Comparison of ENCODE assay signal across 15 mouse cellular contexts in the genomic region with DNA sequence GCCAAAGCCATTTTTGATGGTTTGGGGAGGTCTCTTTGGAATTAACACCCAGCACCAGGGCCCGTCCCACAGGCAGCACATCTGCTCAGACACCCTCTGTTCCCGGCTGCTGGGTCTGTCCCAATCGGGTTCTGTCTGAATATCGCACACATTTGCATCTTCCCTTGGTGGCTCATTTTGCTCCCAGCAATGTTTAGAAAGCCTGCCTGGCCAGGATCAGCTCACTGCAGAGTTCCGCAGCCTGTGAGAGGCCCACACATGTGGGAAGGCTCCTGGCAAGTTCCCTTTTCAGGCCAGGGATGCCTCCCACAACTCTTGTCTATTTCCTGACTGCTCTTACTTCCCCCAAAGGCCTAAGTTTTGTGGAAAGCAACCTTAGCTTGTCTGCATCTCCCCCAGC. TPM values are rescaled to one million over a fixed set of nuclear protein-coding genes. Genes with fewer than 3 reads are reported as not detected.
A peak's percentile ranks its signal among the peaks of the same experiment; 100 is the strongest.
DNase-seq lines count a peak whose midpoint lies in the region; ATAC-seq and TF ChIP-seq lines count a peak whose summit lies in the region.
"Had no signal": no experiment of that assay in that cellular context is flagged by ENCODE, and none has a peak within 500 bp of the region (broad histone marks: within the 10 kb centered on the region; RNA-seq: fewer than 3 reads in every experiment).

No protein-coding gene starts in this region.

- H3K9ac ChIP-seq in hindbrain, postnatal 0 days (replicated peaks; ENCODE audit: low read length): no peak overlapping the region
- H3K9ac ChIP-seq in hindbrain, embryonic 13.5 days: no peak overlapping the region
- H3K9ac ChIP-seq: forebrain, postnatal 0 days; hindbrain, embryonic 15.5 days had no signal

- DNase-seq in left cerebral cortex, adult 18-20 months (ENCODE audit: low spot score in 2 of 2): peak; percentile 59 to 82
- no peak for DNase-seq in left cerebral cortex, postnatal 10 days (ENCODE audit: extremely low spot score in 1 of 2, low spot score in 2 of 2)
- peak; percentile 67 to 79 for DNase-seq in frontal cortex, adult 2 months (ENCODE audit: extremely low spot score in 1 of 2, low spot score in 1 of 2)
- peak; percentile 18 to 81 for DNase-seq in left cerebral cortex, adult 8-10 months (ENCODE audit: low spot score in 2 of 2)
- peak; percentile 76 for DNase-seq in right cerebral cortex, postnatal 25 days
- no peak for DNase-seq in hindbrain, postnatal 0 days (ENCODE audit: low spot score)
- no peak for DNase-seq in yolk sac, embryonic 10.5 days (ENCODE audit: low spot score)
- DNase-seq: cerebellum, adult 11 months; forebrain, postnatal 0 days; lung, postnatal 10 days; thymus, postnatal 14 days had no signal

- H3K36me3 ChIP-seq in hindbrain, postnatal 0 days (ENCODE audit: insufficient read depth, low read length): no peaks in the 10 kb centered on the region
- no peaks in the 10 kb centered on the region for H3K36me3 ChIP-seq in hindbrain, embryonic 13.5 days
- H3K36me3 ChIP-seq: embryonic facial prominence, embryonic 10.5 days; hindbrain, embryonic 15.5 days had no signal

- intact Hi-C loops in left cerebral cortex, postnatal 10 days (cut with DNase I): no loop called here

- H3K4me3 ChIP-seq in hindbrain, postnatal 0 days (ENCODE audit: low read length): no peak overlapping the region
- H3K4me3 ChIP-seq in hindbrain, embryonic 13.5 days: no peak overlapping the region
- H3K4me3 ChIP-seq: embryonic facial prominence, embryonic 10.5 days; hindbrain, embryonic 15.5 days; myocyte had no signal

- WGBS in hindbrain, postnatal 0 days: 82% methylated on average over 5 of the region's 5 CpGs
- 86% methylated on average over 5 of the region's 5 CpGs for WGBS in hindbrain, embryonic 13.5 days

- ATAC-seq in hindbrain, postnatal 0 days: no peak
- ATAC-seq in hindbrain, embryonic 13.5 days (ENCODE audit: low FRiP score): no peak
- ATAC-seq: forebrain, postnatal 0 days had no signal

- H3K27ac ChIP-seq in hindbrain, postnatal 0 days: no peak overlapping the region
- no peak overlapping the region for H3K27ac ChIP-seq in hindbrain, embryonic 13.5 days
- H3K27ac ChIP-seq: embryonic facial prominence, embryonic 10.5 days; hindbrain, embryonic 15.5 days had no signal

- no peaks in the 10 kb centered on the region for H3K9me3 ChIP-seq in hindbrain, postnatal 0 days (ENCODE audit: low read length)
- no peaks in the 10 kb centered on the region for H3K9me3 ChIP-seq in hindbrain, embryonic 13.5 days
- H3K9me3 ChIP-seq: hindbrain, embryonic 15.5 days had no signal

- no peaks in the 10 kb centered on the region for H3K4me1 ChIP-seq in hindbrain, postnatal 0 days (ENCODE audit: insufficient read depth, low read length)
- H3K4me1 ChIP-seq in hindbrain, embryonic 13.5 days (replicated peaks): no peaks in the 10 kb centered on the region
- H3K4me1 ChIP-seq: embryonic facial prominence, embryonic 10.5 days; hindbrain, embryonic 15.5 days had no signal

- TF ChIP-seq CTCF in hindbrain, postnatal 0 days (IDR thresholded peaks at IDR 0.05; ENCODE audit: low read depth): no peak

- H3K4me2 ChIP-seq in hindbrain, postnatal 0 days (ENCODE audit: low read depth, low read length): no peak overlapping the region
- no peak overlapping the region for H3K4me2 ChIP-seq in hindbrain, embryonic 13.5 days
- H3K4me2 ChIP-seq: hindbrain, embryonic 15.5 days had no signal

- H3K27me3 ChIP-seq in hindbrain, postnatal 0 days (ENCODE audit: insufficient read depth, low read length): no peaks in the 10 kb centered on the region
- H3K27me3 ChIP-seq in hindbrain, embryonic 13.5 days: no peaks in the 10 kb centered on the region
- H3K27me3 ChIP-seq: hindbrain, embryonic 15.5 days had no signal

RNA-seq across cellular contexts. Expression of gene Themis2, which starts 13.4 kb away (rescaled TPM):
- under 1 TPM; 0.95 to 0.98 TPM for total RNA-seq in left cerebral cortex, adult 18-20 months (2021)
- total RNA-seq in left cerebral cortex, postnatal 10 days (2021): under 1 TPM; 0.47 to 0.49 TPM
- 1.1 and 1.2 TPM in 2 replicates for polyA plus RNA-seq in frontal cortex, adult 2 months (2012; rRNA removed)
- total RNA-seq in left cerebral cortex, adult 8-10 months (2022): 1 to 10 TPM in 2 of 4 experiments, under 1 TPM in 2; 0.70 to 2.3 (median 1.5) TPM
- 0.78 and 0.79 TPM in 2 replicates for total RNA-seq in hindbrain, postnatal 0 days (2014; rRNA removed)
- 0.28 and 0.35 TPM in 2 replicates for polyA plus RNA-seq in hindbrain, postnatal 0 days (2015; fragmentation: Nextera tagmentation; extraction: Ambion mirVana)
- polyA plus RNA-seq in hindbrain, embryonic 13.5 days (2015; fragmentation: Nextera tagmentation; extraction: Ambion mirVana): 0.70 and 0.77 TPM in 2 replicates
- polyA plus RNA-seq: myocyte had no signal

RNA-seq across cellular contexts. Expression of gene Ppp1r8, which starts 33.3 kb away (rescaled TPM):
- total RNA-seq in left cerebral cortex, adult 18-20 months (2021): 10 to 100 TPM; 40.5 to 44.5 TPM
- total RNA-seq in left cerebral cortex, postnatal 10 days (2021): 10 to 100 TPM; 44.9 to 45.0 TPM
- polyA plus RNA-seq in frontal cortex, adult 2 months (2012; rRNA removed): 59.8 and 62.1 TPM in 2 replicates
- total RNA-seq in left cerebral cortex, adult 8-10 months (2022): 10 to 100 TPM; 37.8 to 43.7 (median 42.0) TPM
- 47.3 and 55.8 TPM in 2 replicates for total RNA-seq in hindbrain, postnatal 0 days (2014; rRNA removed)
- 41.5 and 42.8 TPM in 2 replicates for polyA plus RNA-seq in hindbrain, postnatal 0 days (2015; fragmentation: Nextera tagmentation; extraction: Ambion mirVana)
- polyA plus RNA-seq in hindbrain, embryonic 13.5 days (2015; fragmentation: Nextera tagmentation; extraction: Ambion mirVana): 48.5 and 50.9 TPM in 2 replicates

RNA-seq across cellular contexts. Expression of gene Rpa2, which starts 41.5 kb away (rescaled TPM):
- total RNA-seq in left cerebral cortex, adult 18-20 months (2021): 10 to 100 TPM; 15.4 to 16.5 TPM
- total RNA-seq in left cerebral cortex, postnatal 10 days (2021): 10 to 100 TPM; 13.9 to 15.5 TPM
- 13.2 and 16.6 TPM in 2 replicates for polyA plus RNA-seq in frontal cortex, adult 2 months (2012; rRNA removed)
- total RNA-seq in left cerebral cortex, adult 8-10 months (2022): 10 to 100 TPM; 14.5 to 18.1 (median 15.5) TPM
- 30.9 and 31.9 TPM in 2 replicates for total RNA-seq in hindbrain, postnatal 0 days (2014; rRNA removed)
- polyA plus RNA-seq in hindbrain, postnatal 0 days (2015; fragmentation: Nextera tagmentation; extraction: Ambion mirVana): 37.5 and 42.4 TPM in 2 replicates
- polyA plus RNA-seq in hindbrain, embryonic 13.5 days (2015; fragmentation: Nextera tagmentation; extraction: Ambion mirVana): 41.2 and 41.8 TPM in 2 replicates

RNA-seq across cellular contexts. Expression of gene Smpdl3b, which starts 52.6 kb away (rescaled TPM):
- 1 to 10 TPM; 5.8 to 6.1 TPM for total RNA-seq in left cerebral cortex, adult 18-20 months (2021)
- total RNA-seq in left cerebral cortex, postnatal 10 days (2021): 1 to 10 TPM; 2.0 to 2.2 TPM
- polyA plus RNA-seq in frontal cortex, adult 2 months (2012; rRNA removed): 2.2 and 3.1 TPM in 2 replicates
- 1 to 10 TPM; 4.6 to 6.9 (median 6.2) TPM for total RNA-seq in left cerebral cortex, adult 8-10 months (2022)
- total RNA-seq in hindbrain, postnatal 0 days (2014; rRNA removed): 0.47 and 1.0 TPM in 2 replicates
- 0.98 and 1.4 TPM in 2 replicates for polyA plus RNA-seq in hindbrain, postnatal 0 days (2015; fragmentation: Nextera tagmentation; extraction: Ambion mirVana)
- polyA plus RNA-seq in hindbrain, embryonic 13.5 days (2015; fragmentation: Nextera tagmentation; extraction: Ambion mirVana): 0.71 and 0.82 TPM in 2 replicates

Comparison
In these comparisons a context has a peak if more than half of its experiments do, and no peak if none do; other contexts are left out.
1. DNase-seq: peak in left cerebral cortex, adult 18-20 months (2 of 2), frontal cortex, adult 2 months (2 of 2), left cerebral cortex, adult 8-10 months (2 of 2) and right cerebral cortex, postnatal 25 days (single experiment); none in left cerebral cortex, postnatal 10 days (0 of 2), hindbrain, postnatal 0 days (single experiment) and yolk sac, embryonic 10.5 days (single experiment).